Mouse (Mus musculus) kidney, postnatal 4 days (tissue): Measurements from ENCODE around the gene Atp2c2.
A peak's percentile ranks its signal among the peaks of the same experiment; 100 is the strongest.

Experiments used
- DNase-seq, 2 experiments: peaks; one replicate each; pipeline ENCODE4 v3.0.0; 2021; ENCODE audit warnings: mixed read lengths in 2 of 2

Gene Atp2c2

DNA sequence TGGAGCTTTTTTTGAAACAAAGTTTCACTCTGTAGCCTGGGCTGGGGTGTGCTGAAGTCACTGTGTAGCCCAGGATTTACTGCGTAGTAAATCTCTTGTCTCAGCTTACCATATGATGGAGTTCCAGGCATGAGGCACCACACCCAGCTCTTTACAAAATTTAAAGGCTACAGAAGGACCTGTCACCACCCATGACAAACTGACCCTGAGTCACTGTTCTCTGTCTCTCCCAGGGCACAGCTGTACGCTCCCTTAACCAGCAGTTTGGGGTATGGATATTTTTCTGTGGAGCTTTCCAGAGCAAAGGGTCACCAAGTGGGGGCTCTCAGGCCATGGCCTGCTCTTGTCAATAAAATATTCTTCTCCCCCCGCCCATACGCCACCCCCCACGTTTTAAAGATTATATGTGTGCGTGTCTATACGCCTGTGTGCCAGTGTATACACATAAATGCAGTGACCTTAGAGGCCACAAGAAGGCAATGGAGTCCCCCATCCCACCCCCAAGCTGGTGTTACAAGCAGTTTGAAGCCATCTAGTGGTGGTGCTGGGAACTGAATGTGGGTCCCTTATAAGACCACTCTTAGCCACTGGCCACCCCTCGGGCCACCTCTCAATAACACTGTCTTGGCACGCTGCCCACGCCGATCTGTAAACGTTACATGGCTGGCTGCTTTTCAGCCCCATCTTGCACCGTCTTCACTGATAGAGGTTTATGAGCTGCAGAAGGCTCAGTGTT is 43.6 kb downstream of the Atp2c2 start:
- peak; percentile 80 to 83 for DNase-seq

DNA sequence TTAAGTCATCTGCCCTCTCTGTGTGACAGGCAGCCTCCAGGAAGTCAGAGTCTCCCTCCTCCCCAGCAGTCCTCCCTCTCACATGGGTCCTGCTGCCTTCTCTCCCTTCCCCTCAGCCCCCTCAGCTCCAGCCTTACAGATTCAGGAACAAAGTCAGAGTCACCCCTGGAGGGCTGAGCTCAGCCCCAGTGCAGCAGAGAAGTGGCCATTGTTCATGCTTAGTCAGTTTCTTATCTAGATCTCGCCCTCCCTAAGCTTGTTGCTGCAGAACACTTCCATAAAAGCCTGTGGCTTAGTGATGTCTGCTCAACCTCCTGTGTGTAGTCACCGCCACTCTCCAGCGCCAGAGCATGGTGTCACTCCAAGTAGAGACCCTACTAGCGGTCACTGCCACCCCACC is 44.8 kb downstream of the Atp2c2 start:
- no peak for DNase-seq

DNA sequence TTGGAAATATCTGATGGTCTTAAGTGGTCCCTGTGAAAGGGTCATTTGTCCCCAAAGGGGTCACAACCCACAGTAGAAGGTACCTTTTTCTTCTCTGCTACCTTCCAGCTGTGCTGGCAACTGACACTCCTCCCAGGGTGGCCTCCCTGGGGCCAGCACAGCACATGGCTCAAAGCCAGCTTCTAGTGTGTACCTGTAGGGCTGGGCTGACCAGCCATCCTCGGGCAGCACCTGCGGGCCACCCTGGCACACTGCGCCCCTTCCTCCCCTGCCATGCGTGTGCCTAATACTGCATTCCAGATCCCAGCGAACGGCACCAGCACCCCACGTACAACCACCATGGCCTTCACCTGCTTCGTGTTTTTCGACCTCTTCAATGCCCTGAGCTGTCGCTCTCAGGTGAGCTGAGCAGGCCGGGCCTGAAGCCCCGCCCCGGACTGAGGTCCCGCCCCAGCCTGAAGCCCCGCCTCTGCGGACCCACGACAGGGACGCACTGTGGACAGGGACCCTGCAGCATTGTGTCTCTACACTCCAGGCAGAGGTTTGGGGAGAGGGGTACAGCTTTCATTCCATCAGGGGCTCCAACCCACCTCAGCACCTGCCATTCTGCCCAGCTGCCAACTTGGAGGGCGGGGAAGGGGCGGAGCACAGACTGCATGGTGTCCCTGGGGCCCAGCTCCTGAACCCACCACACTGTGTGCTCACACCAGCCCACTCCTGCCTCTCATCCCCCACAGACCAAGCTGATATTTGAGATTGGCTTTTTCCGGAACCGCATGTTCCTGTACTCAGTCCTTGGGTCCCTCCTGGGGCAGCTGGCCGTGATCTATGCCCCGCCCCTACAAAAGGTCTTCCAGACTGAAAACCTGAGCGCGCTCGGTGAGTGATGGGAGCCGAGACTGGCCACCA is 55.7 kb downstream of the Atp2c2 start:
- peak; percentile 52 to 61 for DNase-seq

DNA sequence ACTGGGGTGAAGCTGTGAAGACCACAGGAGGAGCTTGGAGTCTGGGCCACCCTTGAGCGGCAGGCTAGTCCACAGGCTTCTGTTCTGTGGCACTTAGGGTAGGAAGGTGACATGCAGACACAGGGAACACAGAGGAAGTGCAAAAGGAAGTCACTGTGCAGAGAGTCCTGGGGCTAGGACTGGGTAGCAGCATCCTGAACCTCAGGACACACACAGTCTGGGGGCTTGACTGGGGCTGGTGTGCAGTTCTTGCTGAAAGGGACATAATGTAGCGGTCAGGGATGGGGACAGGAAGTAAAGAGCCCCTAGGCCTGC is 56.3 kb downstream of the Atp2c2 start:
- DNase-seq = no peak

DNA sequence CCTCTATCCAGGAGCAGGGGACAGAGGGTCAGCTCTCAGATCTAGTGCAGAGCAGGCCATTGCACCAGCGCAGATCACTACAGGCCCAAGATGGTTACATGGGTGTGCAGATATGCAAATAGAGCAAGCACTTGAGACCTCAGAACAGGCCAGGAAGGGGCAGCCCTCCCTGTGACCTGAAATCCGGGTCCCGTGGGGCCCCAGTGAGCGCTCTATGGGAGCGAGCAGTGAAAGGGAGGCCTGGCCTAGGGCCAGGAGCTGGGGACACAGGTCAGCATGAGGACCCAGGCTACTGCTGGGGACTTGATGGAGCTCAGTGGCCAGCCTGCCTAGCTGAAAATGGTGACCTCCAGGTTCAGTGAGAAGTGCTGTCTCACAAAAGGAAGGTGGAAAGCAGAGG is 56.7 kb downstream of the Atp2c2 start:
- peak in 1 of 2 experiments; percentile 21 for DNase-seq

DNA sequence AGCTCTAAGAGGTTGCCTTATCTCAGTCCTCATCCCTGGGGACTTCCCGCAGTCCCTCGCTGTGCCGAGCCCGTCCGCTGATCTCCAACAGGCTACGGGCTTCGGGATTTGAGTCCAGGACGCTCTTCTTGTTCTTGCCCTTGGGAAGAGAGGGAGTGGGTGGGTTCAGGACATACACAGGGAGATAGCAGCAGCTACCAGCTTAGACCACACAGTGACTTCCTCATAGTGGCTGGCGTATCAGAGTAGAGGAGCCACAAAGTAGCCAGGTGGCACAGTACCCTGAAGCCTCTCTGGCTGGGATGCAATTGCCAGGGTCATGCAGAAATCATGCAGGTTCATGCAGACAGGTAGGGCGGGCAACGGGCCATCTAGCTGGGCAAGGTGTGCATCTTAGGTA is 61.9 kb downstream of the Atp2c2 start:
- DNase-seq = no peak

DNA sequence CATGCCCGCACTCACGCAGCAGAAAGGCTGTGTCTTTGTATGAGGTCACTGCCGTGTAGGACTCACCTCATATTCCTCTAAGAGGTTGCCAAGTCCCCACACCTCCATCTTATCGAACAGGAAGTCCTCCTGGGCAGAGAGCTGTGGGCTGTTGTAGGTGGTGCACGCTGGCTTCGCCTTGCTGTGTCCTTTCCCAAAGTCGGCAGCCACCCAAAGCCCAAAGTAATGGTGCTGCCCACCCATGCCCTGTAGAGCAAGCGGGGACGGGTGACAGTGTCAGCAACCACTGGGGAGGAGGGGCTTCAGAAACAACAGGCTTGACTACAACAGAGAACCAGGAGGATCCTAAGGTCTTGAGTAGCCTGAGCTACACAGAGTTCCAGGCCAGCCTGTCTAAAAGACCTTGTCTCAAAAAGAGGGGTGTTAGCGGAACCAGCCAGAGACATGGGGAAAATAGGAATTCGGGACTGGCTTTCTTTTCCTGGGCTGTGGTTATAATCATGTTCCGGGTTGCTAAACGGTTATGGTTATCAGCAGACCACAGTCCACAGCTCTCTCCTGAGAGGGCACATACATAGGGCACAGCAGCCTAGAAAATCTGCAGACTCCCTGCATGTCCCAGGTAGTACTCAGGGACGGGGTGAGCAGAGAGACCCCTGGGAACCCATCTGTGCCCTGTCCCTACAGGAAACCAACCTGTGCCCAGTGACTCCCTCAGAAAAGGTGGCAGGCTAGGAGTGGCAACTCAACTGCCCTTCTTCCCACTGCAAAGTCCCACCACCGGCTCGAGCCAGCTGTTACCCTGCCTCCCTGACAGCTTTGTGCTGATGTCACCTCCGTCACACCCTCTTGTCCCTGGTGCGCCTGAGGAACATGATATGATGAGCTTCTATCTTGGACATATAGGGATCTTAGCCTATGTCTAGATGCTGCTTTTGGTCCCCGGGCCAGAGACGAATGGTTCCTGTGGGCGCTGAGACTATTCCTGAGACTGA is 62.7 kb downstream of the Atp2c2 start:
- no peak for DNase-seq

DNA sequence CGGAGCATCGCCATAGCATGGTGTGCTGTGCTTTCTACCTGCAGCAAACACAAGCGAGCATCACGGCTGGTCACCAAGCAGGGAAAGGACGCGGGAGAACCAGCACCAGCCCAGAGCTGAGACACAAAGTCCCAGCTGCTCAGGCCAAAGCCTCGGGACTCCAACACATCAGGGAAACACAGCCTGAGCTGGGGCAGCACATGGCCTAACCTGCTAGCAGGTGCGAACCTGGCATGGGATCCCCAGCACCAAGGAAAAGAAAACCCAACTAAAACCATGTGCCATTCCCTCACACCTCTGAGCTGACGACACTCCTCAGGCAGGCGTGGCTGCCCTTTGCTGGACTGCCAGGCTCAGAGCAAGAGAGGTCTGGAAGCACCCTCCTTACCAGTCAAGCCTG is 65.5 kb downstream of the Atp2c2 start:
- no peak for DNase-seq

DNA sequence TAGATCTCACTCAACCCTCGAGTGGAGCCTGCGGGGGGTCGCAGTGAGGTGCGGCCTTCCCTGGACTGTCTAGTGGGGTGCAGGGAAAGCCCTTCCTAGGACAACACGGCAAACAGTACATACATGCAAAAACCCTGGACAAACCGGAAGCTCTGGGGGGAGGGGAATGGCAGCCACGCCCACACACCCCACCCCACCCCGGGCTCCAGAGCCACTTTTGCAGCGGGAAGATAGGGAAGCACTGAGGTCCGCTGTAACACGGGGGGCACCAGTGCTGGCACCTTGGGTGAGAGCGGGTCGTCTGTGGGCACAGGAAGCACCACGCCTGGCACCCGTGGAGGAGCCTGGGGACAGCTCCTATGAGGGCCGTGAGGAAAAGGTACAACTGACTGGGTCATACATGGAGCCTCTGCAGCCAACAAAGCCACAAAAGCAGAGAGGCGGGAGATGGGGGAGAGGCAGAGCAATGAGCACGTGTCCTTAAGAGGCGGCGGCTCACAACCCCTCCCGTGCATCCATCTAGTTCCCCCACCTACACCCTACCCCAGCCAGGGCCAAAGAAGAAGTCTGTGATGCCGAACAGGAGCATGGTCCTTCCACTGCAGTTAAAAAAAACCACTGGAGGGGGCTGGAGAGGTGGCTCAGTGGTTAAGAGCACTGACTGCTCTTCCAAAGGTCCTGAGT is 66.1 kb downstream of the Atp2c2 start:
- no peak for DNase-seq

DNA sequence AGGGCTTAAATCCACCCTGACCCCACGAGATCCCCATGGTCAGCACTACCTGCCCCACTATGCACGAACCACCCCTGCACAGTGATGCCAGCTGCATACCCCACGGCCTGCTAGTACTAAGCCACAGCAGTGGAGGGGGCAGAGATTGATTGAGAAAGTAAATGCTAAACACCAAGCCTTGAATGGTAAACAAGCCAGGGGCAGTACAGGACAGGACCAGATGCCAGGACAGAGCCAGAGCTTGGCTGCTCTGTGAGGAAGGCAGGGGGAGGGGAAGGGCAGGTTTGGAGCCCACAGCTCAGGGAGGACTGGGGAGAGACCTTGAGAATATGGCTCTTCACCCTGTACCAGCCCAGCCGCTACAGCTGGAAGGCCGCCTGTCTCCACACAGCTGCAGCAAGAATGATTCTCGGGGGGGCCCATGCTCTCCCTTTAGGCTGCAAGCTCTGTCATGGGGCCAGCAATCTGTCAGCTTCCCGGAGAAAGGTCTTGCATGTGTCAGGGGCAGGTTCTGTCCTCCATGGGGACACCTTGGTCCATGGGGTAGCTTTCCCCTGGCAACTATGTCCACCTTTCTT is 76.9 kb downstream of the Atp2c2 start:
- no peak for DNase-seq

DNA sequence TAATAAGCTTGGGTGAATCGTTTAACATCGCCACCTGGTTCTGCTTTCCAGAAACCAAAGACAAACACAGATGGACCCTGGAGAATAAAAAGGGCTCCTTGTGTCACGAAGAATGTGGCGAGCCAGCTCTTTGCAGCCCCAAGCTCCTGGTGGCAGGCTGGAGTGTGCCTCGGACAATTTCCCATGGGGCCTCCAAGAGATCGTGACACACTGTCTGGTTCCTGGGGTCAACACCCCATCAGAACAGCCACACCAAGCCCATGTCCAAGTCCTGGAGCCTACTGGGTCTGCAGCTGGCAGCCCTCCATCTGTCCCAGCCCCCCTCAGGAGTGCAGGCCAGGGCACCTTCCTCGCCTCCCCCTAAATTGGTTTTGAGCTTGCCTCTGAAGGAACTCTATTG is 78.0 kb downstream of the Atp2c2 start:
- no peak for DNase-seq

DNA sequence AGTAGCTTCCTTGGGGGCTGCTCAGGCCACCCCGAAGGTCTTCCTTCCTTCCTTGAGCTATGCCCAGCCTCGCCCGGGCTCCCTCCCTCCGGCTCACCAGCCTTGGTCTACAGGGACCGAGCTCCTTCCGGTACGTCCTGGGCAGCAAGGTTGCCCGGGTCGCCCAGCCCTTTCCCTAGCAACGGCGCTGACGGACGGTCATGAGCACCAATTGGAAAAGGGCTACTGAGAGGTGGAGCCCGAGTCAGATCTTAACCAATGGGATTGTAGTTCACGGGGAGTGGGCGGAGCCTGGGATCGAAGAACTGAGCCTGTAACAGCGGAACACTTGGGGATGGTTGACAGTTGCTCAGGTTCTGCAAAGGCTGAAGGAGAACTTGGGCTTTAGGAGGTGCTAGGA is 78.5 kb downstream of the Atp2c2 start, which contains the start of gene Tldc1:
Gene Tldc1 (minus strand): TSS at position 154 of the 400 bp plus-strand sequence.
- peak; percentile 100 for DNase-seq

DNA sequence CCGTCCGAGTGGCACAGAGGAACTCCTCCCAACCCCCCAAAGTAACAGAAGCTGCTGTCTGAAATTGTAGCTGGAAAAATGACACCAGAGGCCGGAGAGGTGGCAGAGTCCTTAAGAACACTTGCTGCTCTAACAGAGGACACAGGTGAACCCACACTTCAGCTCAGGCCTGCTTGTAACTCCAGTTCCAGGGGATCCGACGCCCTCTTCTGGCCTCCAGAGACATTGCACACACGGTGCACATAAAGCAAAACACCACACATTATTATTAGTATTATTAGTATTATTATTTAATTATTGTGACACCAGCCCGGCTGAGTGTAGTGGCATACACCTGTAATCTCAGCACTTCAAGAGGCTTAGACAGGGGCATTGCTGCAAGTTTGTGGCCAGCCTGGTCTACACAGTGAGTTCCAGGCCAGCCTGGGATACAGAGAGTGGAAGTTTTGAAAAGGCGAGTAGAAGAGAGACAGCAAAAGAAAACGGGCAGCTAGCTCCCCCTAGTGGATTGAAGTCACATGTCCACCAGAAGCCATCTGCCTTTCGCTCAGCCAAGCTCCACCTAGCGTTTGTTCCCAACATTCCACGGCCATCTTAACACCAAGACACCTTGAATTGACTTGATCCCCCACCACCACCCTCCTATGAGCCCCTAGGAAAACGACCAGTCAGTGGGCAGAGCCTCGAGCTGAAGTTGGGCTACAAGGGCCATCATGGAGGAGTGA is 79.4 kb downstream of the Atp2c2 start:
- peak; percentile 86 to 91 for DNase-seq

DNA sequence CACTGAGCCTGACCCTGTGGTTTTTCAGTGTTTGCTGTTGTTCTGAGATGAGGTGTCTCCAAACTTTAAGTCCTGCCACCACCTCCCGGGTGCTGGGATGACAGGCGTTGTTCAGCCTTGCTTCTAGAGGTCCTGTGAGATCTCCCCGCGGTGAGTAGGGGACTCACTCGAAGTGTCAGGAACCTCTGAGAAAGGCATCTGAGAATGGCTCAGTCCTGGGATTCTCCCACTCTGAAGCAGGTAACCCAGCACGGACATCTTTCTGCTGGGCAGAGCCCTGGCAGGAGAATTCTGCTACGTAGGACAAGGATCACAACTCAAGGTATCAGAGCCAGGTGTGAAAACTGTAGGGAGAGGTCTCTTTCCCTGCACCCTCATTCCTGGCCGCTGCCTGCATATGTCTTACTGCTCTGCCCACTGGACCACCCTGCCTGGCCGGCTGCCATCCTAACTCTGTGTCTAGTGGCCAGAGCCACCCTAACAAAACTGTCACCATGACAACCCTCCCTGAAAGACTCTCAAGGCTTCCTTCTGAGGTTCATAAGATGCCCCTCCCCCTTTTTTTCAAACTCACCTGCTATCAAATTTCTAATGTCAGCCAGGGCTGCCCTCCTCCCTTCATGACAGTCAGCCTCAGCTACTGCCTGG is 80.7 kb downstream of the Atp2c2 start:
- no peak for DNase-seq

DNA sequence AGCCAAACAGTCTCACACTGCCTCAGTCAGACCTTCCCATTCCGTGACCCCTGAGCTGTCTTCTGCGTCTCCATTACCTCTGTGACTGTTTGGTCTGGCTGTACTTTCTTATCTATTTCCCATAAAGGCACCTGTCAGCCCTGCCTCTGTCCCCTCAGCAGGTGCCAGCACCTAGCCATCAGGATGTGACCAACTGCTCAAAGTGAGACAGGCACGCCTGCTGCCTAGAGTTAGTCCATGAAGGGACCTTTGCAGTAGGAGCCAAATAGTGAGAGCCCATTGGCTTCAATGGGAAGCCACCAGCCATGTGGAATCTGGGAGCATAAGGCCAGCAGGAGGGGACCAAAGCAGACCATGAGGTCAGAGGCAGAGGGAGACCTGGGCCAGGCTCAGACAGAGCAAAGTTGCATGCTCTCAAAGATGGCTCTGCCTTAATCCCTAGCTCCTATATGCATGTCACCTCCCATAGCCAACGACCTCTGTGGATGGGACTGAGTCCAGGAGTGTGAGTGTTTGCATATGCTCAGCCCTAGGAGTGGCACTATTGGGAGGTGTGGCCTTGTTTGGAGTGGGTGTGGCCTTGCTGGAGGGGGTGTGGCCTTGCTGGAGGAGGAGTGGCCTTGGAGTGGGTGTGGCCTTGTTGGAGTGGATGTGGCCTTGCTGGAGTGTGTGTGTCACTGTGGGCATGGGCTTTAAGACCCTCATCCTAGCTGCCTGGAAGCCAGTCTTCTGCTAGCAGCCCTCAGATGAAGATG is 81.5 kb downstream of the Atp2c2 start:
- peak; percentile 62 to 66 for DNase-seq

DNA sequence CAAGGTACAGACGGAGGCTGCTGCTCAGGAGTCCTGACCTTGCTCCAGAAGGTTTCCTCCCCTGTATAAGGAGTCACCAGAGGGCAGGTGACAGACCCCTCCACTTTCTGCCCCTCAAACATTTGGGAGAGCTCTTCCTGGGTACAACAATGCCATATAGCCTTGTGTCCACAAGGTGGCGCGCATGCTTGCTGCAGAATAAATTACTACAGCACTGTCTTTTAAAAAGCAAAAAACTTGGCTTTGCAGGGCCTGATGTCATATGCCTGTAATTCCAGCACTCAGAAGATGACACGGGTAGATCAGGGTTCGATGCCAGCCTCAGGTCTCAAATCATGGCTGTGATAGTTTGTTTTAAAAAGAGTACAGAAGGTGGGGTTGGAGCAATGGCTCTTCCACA is 82.9 kb downstream of the Atp2c2 start:
- DNase-seq = peak; percentile 89 to 91

DNA sequence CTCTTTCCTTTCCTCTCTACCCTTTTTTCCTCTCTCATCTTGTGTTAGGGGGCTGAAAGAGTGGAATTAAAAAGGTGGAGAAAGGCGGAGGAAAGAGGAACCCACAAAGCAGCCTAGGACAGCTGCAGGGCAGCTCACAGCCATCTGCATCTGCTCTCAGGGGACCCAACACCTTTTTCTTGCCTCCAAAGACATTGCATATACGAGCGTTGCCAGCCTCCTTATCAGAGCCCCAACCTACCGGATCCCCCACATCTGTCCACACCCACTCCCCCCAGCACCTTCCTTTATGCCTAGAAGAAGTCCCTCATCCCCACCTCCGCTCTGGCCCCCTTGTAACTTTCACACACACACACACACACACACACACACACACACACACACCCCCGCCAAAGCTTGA is 83.8 kb downstream of the Atp2c2 start:
- DNase-seq = no peak

DNA sequence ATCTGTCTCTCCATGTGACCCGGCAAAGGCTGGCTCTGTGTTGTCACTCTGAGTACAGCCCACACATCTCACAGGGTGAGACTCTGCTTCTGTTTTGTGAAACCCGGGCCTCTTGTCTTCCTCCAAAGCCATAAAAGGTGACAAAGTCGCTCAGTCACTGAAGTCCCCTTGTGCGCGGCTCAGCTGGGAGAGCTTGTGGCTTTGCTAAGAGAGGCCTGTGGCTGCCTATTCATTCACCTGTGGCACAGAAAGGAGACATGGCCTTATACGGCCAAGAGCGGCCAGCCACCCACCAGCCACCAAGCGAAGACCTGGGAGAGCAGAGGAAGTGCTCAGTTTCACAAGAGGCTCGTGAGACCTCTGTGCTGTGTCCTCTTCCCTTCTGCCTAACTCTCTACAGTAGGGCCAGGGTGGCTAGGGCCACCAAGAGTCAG is 84.3 kb downstream of the Atp2c2 start:
- no peak for DNase-seq

DNA sequence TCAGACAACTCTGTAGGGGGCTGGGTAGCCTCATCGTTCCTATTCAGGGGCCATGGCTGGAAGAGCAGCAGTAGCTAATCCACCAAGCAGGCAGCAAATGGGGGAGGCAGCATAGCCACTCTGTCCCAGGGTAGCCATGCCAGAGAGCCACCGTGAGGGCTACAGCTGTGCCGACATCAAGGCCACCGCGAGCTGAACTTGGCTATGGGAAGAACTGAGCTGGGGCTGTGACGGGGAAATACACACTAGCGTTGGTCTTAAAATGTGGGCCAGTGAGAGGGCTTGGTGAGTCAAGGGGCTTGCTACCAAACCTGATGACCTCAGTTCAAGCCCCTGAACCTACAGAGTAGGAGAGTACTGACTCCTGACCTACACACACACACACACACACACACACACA is 84.9 kb downstream of the Atp2c2 start:
- no peak for DNase-seq
